Mouse (Mus musculus) C2C12 (cell line): Measurements from ENCODE around the gene Gadl1. TPM values are rescaled to one million over a fixed set of nuclear protein-coding genes. Genes with fewer than 3 reads are reported as not detected.

Experiments used
- H3K27me3 ChIP-seq: one replicate; pipeline ENCODE4 v1.6.1; 2011; ENCODE audit not compliant: control insufficient read depth, insufficient read depth, insufficient read length
- H3K36me3 ChIP-seq: one replicate; pipeline ENCODE4 v1.6.1; 2011; ENCODE audit not compliant: control insufficient read depth, insufficient read depth
- H3K4me3 ChIP-seq: one replicate; pipeline ENCODE4 v1.5.1; 2011; ENCODE audit warnings: mild to moderate bottlenecking, control low read depth; ENCODE audit not compliant: poor library complexity, insufficient read depth, severe bottlenecking
- H3K79me2 ChIP-seq: one replicate; pipeline ENCODE4 v1.6.1; 2011; ENCODE audit not compliant: control insufficient read depth, insufficient read depth
- H3K79me3 ChIP-seq: one replicate; pipeline ENCODE4 v1.6.1; 2011; ENCODE audit warnings: low read depth, control low read depth
- H3ac ChIP-seq: one replicate; pipeline ENCODE3; 2011; ENCODE audit warnings: low read depth; ENCODE audit not compliant: control insufficient read depth, insufficient read length
- CEBPB ChIP-seq: IDR thresholded peaks from one replicate; pipeline ENCODE4 v1.6.1; 2011; ENCODE audit warnings: low read depth, mild to moderate bottlenecking, control low read depth, moderate library complexity
- CTCF ChIP-seq: IDR thresholded peaks from one replicate; pipeline ENCODE4 v1.5.1; 2011; ENCODE audit not compliant: control insufficient read depth, insufficient read depth, insufficient read length
- FOSL1 ChIP-seq: IDR thresholded peaks from one replicate; pipeline ENCODE4 v1.8.0; 2011; ENCODE audit warnings: mild to moderate bottlenecking, low read length; ENCODE audit not compliant: poor library complexity, insufficient read depth, severe bottlenecking
- MAX ChIP-seq: IDR thresholded peaks from one replicate; pipeline ENCODE4 v1.6.1; 2011; ENCODE audit warnings: mild to moderate bottlenecking, control low read depth
- MYOD1 ChIP-seq: IDR thresholded peaks from one replicate; pipeline ENCODE4 v1.6.1; 2011; ENCODE audit warnings: low read depth; ENCODE audit not compliant: control insufficient read depth, insufficient read length
- MYOG ChIP-seq: IDR thresholded peaks from one replicate; pipeline ENCODE4 v1.6.1; 2011; ENCODE audit not compliant: control insufficient read depth, insufficient read length; ENCODE audit errors: extremely low read depth
- USF1 ChIP-seq: IDR thresholded peaks from one replicate; pipeline ENCODE4 v1.6.1; 2011; ENCODE audit warnings: low read depth, mild to moderate bottlenecking, control low read depth, moderate library complexity
- polyA plus RNA-seq: library from polyadenylated mRNA; unstranded; fragments of >200 nt; fragmentation: generic; extraction: Trizol; gene quantifications from one replicate; pipeline ENCODE4 v1.2.1, GENCODE M21; 2012; ENCODE audit warnings: missing spikeins

Gadl1 gene
- polyA plus RNA-seq, 1 experiment, result 0.89 TPM

- no peak overlapping the region for H3K4me3 ChIP-seq
- TF ChIP-seq MYOD1 (no peak), CTCF (no peak), MAX (no peak), MYOG (no peak), USF1 (no peak), FOSL1 (no peak), CEBPB (no peak)
Measured at GRCm38 (mm10) chr9:115943577-115944320, 34.5 kb downstream of the Gadl1 start.

GRCm38 (mm10) chr9:115965056-115965455, 55.8 kb downstream of the Gadl1 start:
- TF ChIP-seq FOSL1 (no peak), MYOD1 (no peak)
- Histone ChIP-seq H3K79me2 (no peaks in the 10 kb centered on the region), H3K36me3 (no peaks in the 10 kb centered on the region), H3K4me3 (no peak overlapping the region), H3K79me3 (no peaks in the 10 kb centered on the region), H3K27me3 (no peaks in the 10 kb centered on the region), H3ac (no peak overlapping the region)

More at GRCm38 (mm10) chr9:115943577-115944320, 34.5 kb downstream of the Gadl1 start:
- H3K27me3 ChIP-seq, result no peaks in the 10 kb centered on the region
- no peaks in the 10 kb centered on the region for H3K79me2 ChIP-seq
- no peak overlapping the region for H3ac ChIP-seq
- no peaks in the 10 kb centered on the region for H3K36me3 ChIP-seq
- no peaks in the 10 kb centered on the region for H3K79me3 ChIP-seq

- no peak overlapping the region for H3ac ChIP-seq
- H3K79me3 ChIP-seq, result no peaks in the 10 kb centered on the region
- H3K79me2 ChIP-seq, result no peaks in the 10 kb centered on the region
- H3K4me3 ChIP-seq, result no peak overlapping the region
- no peaks in the 10 kb centered on the region for H3K36me3 ChIP-seq
- TF ChIP-seq FOSL1 (no peak), CEBPB (no peak), USF1 (no peak), CTCF (no peak), MYOD1 (no peak), MAX (no peak), MYOG (no peak)
- no peaks in the 10 kb centered on the region for H3K27me3 ChIP-seq
Measured at GRCm38 (mm10) chr9:115966116-115966515, 56.9 kb downstream of the Gadl1 start.

GRCm38 (mm10) chr9:115966746-115967145, 57.5 kb downstream of the Gadl1 start:
- H3ac ChIP-seq, result no peak overlapping the region

GRCm38 (mm10) chr9:115967638-115968037, 58.4 kb downstream of the Gadl1 start:
- H3K27me3 ChIP-seq, result no peaks in the 10 kb centered on the region
- no peak overlapping the region for H3ac ChIP-seq
- H3K79me3 ChIP-seq, result no peaks in the 10 kb centered on the region
- no peaks in the 10 kb centered on the region for H3K79me2 ChIP-seq
- H3K4me3 ChIP-seq, result no peak overlapping the region
- no peaks in the 10 kb centered on the region for H3K36me3 ChIP-seq
- no peak for TF ChIP-seq USF1

More at GRCm38 (mm10) chr9:115966746-115967145, 57.5 kb downstream of the Gadl1 start:
- Histone ChIP-seq H3K36me3 (no peaks in the 10 kb centered on the region), H3K27me3 (no peaks in the 10 kb centered on the region), H3K4me3 (no peak overlapping the region), H3K79me3 (no peaks in the 10 kb centered on the region), H3K79me2 (no peaks in the 10 kb centered on the region)
- no peak for TF ChIP-seq MYOD1
- no peak for TF ChIP-seq MYOG
- TF ChIP-seq CTCF, result no peak
- no peak for TF ChIP-seq FOSL1
- TF ChIP-seq MAX, result no peak
- TF ChIP-seq CEBPB, result no peak
- TF ChIP-seq USF1, result no peak

GRCm38 (mm10) chr9:115976901-115977300, 67.6 kb downstream of the Gadl1 start:
- H3K4me3 ChIP-seq, result no peak overlapping the region
- TF ChIP-seq MYOG (no peak), CEBPB (no peak), USF1 (no peak), CTCF (no peak), MAX (no peak), MYOD1 (no peak), FOSL1 (no peak)
- no peak overlapping the region for H3ac ChIP-seq
- no peaks in the 10 kb centered on the region for H3K36me3 ChIP-seq
- H3K27me3 ChIP-seq, result no peaks in the 10 kb centered on the region
- no peaks in the 10 kb centered on the region for H3K79me2 ChIP-seq
- no peaks in the 10 kb centered on the region for H3K79me3 ChIP-seq
